Mouse (Mus musculus) left cerebral cortex, adult 11 months (tissue): Measurements from ENCODE around the gene Borcs5.

Experiments used
- DNase-seq: peaks from one replicate; pipeline ENCODE4 v3.0.0; 2022; ENCODE audit warnings: low spot score

Gene Borcs5

DNA sequence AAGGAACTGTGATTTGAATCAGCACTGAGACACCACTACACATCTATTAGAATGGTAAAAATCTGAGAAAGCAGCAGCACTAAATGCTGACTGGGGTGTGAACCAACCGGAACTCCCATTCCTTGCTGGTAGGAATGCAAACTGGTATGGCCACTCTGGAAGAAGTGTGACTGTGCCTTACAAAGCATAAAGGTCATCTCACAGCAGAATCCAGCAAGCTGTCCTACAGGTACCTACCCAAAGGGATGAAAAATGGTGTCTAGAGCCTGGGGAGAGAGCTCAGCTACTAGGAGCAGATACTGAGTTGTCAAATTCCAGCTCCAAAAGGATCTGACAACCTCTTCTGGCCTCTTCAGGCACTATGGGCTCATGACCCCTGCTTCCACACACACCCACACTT, 12.7 kb upstream of the Borcs5 start:
- no peak for DNase-seq

GRCm38 (mm10) chr6:134630447-134630846, 8.9 kb upstream of the Borcs5 start:
- DNase-seq: no peak

DNA sequence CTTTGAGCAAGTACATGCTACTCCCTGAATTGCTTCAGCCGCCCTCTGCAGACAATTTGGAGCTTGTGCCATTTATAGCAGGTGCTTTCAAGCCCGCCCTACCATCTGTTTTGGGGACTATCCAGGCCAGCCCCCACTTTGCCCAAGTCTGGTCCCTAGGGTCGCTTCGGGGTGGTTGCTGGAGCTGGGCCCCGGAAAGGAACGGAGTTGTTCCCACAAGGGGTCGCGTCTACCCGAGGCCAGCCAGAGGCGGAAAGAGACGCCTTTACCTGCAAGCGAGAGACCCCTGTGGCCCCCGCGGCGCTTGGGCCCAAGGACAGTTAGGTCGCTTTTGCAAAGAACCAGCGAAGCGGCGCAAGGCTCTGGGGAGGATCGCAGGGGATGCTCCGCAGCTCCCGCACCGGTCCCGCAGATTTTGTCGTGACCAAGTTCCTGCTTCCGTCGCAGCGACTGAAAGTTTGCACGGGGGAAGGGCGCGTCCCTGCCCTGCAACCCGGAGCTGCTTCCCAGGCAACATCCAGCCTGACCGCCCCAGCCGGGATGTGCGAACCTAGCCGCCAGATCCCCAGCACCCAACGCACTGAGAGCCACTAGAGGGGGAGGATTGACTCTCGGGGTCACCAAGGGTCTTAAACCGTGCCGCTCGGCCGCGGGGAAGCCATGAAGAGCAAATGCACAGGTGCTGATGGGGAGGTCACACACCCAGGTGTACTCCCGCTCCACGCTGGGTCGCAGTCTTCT, 7.2 kb upstream of the Borcs5 start, which contains the start of gene Mansc1:
Gene Mansc1, minus strand, starts transcription at position 542 of the 741 bp plus-strand sequence.
- no peak for DNase-seq

DNA sequence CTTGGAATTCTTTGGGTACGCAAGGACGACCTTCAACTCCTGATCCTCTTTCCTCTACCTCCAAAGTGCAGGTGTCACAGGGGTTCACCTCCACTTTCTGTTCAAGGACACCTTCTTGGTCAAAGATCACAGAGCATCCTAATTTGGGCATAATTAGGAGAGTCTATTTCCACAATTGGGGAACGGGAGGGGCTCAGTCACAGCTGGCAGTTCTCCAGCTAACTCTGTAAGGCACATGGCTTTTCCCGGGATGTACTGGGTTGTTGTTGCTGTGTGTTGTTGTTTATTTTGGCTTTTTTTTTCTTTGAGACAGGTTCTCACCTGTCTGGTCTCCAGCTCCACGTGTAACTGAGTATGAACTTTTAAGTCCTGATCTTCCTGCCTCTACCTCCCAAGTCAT, 6.6 kb upstream of the Borcs5 start:
- DNase-seq: no peak

GRCm38 (mm10) chr6:134633553-134633952, 5.8 kb upstream of the Borcs5 start:
- no peak for DNase-seq

DNA sequence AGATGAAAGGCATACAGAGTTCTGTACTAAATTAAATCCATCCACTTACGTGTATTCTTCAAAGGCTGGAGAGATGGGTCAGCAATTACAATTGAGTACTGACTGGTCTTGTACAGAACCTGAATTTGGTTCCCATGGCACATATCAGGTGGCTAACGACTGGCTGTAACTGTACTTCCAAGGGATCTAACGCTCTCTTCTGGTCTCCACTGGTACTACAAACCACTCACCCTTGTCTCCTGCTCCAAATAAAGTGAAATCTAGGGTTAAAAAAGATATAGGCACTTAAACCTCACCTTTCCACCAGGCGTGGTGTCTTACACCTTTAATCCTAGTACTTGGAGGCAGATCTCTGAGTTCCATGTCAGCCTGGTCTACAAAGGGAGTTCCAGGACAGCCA, 2.8 kb upstream of the Borcs5 start:
- no peak for DNase-seq

GRCm38 (mm10) chr6:134639900-134640299, 590 bp downstream of the Borcs5 start:
- no peak for DNase-seq

DNA sequence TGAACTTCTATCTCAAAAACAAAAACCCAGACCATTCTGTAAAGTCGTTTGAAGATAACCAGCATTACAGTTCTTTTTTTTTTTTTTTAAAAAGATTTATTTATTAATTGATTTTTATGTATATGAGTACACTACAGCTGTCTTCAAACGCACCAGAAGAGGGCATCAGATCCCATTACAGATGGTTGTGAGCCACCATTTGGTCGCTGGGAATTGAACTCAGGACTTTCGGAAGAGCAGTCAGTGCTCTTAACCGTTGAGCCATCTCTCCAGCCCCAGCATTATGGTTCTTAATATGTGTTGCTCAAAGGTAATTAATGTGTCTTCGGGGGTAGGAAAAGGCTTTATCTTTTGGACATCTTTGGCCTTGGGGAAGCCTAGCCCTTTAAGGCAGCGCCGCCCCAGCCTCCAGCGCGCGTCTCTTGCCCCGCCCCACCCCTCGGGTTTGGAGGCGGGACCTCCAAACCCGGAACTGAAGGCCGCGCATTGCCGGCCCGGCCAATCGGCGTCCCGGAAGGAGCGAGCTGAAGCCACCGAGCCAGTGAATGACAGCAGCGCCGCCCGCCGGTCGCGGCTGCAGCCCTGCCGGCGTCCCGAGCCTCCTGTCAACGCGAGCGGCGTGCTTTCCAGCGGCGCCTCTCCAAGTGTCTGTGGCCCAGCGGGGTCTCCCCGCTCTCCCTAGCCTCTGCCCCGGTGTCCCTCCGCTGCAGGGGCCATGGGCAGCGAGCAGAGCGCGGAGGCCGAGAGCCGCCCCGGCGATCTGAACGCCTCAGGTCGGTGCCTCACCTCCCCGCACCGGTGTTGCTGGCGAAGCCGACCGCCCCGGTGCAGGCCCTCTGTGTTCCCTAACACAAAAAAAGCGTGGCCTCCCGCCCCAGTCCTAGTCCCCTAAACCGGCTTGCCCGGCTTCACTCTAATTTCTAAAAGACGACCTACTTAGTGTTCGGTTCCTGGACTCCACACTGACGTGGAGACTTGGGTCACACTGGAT, 1.5 kb downstream of the Borcs5 start:
- DNase-seq: peak; percentile 87

- no peak for DNase-seq
Observed at GRCm38 (mm10) chr6:134641738-134642446, 2.6 kb downstream of the Borcs5 start.

DNA sequence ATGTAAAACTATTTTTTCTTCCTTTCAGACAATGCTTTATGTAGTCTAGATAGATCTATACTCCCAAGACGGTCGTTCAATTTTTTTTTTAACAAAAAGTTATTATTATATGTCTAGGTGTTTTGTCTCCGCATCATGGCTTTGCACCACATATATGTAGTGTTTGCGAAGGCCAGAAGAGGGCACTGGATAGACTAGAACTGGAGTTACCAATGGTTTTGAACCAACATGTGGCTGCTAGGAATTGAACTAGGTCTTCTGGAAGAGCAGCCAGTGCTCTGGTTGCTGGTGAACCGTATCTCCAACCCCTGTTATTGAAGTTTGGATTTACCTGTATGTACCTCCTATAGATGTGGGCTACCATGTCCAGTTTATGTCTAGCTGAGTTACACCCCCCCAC, 4.0 kb downstream of the Borcs5 start:
- DNase-seq: no peak

DNA sequence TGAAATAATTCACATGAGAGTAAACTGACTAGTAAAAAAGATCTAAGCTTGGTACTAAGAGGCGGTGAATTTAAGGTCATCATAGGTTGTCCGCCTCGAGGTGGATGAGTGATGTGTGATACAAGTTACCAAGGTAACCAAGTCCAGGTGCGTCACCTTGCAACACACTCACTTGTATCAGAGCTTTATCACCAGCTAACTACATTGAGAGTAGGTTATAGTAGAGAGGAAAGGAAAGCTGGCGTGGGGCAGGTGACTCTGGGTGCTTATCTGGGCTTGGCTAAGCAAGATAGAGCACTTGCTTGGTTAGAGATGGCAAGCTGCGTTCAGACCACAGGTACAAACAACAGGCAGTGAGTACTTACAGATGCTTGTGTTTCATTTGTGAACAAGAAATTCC, 7.5 kb downstream of the Borcs5 start:
- DNase-seq: no peak

GRCm38 (mm10) chr6:134647621-134648020, 8.3 kb downstream of the Borcs5 start:
- DNase-seq: no peak

- DNase-seq: peak; percentile 46
Observed at GRCm38 (mm10) chr6:134648356-134648755, 9.0 kb downstream of the Borcs5 start.

DNA sequence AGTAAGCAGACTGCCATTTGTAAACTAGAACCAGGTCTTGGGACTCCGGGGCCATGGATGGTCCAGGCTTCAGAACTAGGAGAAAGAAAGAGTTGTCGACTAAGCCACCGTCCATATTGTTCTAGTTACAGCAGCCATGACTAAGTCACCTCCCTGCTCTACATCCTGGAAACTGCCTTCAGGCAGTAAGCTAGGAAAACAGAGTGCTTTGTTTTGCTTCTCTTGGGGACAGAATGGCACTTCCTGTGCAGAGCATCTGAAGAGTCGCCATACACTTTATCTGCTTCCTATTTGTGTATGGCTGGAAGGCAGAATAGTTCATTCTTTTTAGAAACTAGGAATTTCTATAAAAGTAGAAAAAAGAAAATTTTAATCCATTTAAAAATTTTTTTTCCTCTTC, 17.2 kb downstream of the Borcs5 start:
- DNase-seq: no peak

GRCm38 (mm10) chr6:134659108-134659958, 20.0 kb downstream of the Borcs5 start:
- DNase-seq: peak; percentile 39

DNA sequence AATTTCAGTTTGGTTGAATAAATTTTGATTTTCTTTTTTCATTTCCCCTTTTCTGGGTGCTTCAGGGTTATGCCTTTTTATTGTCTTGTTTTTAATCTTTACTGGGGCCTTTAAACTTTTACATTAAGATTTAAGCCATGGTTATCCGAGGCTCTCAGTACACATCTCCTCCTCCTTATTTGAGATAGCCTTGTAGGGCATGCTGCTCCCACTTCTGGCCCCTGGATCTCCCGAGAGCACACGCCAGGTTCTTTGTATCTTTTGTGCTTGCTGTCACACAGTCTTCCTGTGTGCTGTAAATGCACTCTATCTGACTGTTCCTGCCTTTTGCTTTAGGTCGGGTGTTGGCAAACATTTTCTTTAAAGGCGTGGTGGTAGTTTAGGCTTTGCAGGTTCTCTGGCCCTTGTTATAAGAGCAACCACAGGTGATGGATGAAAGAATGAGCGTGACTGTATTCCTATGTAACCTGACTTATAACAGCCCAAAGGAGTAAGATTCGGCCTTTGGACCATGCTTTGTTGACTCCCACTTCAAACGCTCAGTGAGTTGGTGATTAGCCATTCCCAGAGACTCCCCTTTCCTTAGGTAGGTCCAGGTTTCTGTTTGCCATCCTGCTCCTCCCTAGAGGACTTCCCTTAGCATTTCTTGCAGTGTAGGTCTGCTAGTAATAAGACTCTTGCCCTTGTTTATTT, 21.6 kb downstream of the Borcs5 start:
- no peak for DNase-seq

DNA sequence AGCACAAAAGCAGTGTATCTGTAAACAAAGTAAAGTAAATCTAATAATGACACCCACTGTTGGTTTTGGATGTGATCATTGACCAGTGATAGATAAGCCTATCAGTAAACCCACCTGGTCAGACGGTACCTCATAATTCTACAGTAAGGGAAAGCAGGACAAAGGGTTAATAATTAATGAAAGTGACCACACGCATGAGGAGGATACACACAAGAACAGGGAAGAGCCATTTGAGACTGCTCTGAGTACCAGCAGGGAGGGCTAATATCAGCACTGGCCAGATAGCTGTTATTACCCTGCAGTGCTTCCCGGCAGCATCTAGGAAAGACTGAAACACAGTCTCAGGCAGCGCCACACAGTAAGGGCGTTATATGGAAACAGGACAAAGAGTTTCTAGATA, 25.3 kb downstream of the Borcs5 start:
- DNase-seq: no peak

GRCm38 (mm10) chr6:134665817-134666216, 26.5 kb downstream of the Borcs5 start:
- no peak for DNase-seq

GRCm38 (mm10) chr6:134668519-134668918, 29.2 kb downstream of the Borcs5 start:
- DNase-seq: no peak

GRCm38 (mm10) chr6:134669179-134669865, 30.0 kb downstream of the Borcs5 start:
- DNase-seq: peak; percentile 25
